Mouse (Mus musculus) kidney, embryonic 14.5 days (tissue): ENCODE results near the gene Slc2a2. TPM values are rescaled to one million over a fixed set of nuclear protein-coding genes. Genes with fewer than 3 reads are reported as not detected.

ENCODE experiments used
- ATAC-seq: fragments of 200-750 bp; cut with Nextera tagmentation; 2 replicates; pipeline ENCODE4 v1.8.0; 2017; ENCODE audit warnings: moderate number of reproducible peaks, mild to moderate bottlenecking, moderate TSS enrichment, moderate library complexity; ENCODE audit not compliant: low FRiP score, low TSS enrichment
- H3K27ac ChIP-seq: fragments of 300-500 bp; sonication (generic); 2 replicates; pipeline ENCODE4 v1.5.1; 2014; ENCODE audit warnings: low read depth, mild to moderate bottlenecking, low read length, moderate library complexity, mixed read lengths
- H3K27me3 ChIP-seq: fragments of 300-500 bp; sonication (generic); 2 replicates; pipeline ENCODE4 v1.6.1; 2014; ENCODE audit warnings: mild to moderate bottlenecking, low read length; ENCODE audit not compliant: control insufficient read depth, insufficient read depth
- H3K36me3 ChIP-seq: fragments of 300-500 bp; sonication (generic); 2 replicates; pipeline ENCODE4 v1.6.1; 2014; ENCODE audit warnings: low read length, mixed read lengths; ENCODE audit not compliant: control insufficient read depth, insufficient read depth
- H3K4me1 ChIP-seq: fragments of 300-500 bp; sonication (generic); 2 replicates; pipeline ENCODE4 v1.6.1; 2014; ENCODE audit warnings: low read length, mixed read lengths; ENCODE audit not compliant: control insufficient read depth, insufficient read depth
- H3K4me2 ChIP-seq: fragments of 300-500 bp; sonication (generic); replicated peaks from 2 replicates; pipeline ENCODE4 v1.6.1; 2014; ENCODE audit warnings: low read depth, mild to moderate bottlenecking, low read length
- H3K4me3 ChIP-seq: fragments of 300-500 bp; sonication (generic); 2 replicates; pipeline ENCODE4 v1.5.1; 2014; ENCODE audit warnings: mild to moderate bottlenecking, low read length
- H3K9ac ChIP-seq: fragments of 300-500 bp; sonication (generic); 2 replicates; pipeline ENCODE4 v1.6.1; 2014; ENCODE audit warnings: low read depth, mild to moderate bottlenecking, low read length, moderate library complexity
- H3K9me3 ChIP-seq: fragments of 300-500 bp; sonication (generic); 2 replicates; pipeline ENCODE4 v1.6.1; 2016; ENCODE audit warnings: low read length; ENCODE audit not compliant: control insufficient read depth
- WGBS: fragments of 180-500 bp; shearing (Covaris S2); extraction: QIAGEN DNeasy Blood & Tissue Kit; methylation state at CpG from one replicate; pipeline ENCODE4 v1.1.7; 2014; 5-methylcytosine and 5-hydroxymethylcytosine counted together
- polyA plus RNA-seq: library from polyadenylated mRNA; unstranded; fragments of >200 nt; fragmentation: Nextera tagmentation; extraction: Ambion mirVana; gene quantifications from 2 replicates; pipeline ENCODE4 v1.2.1, GENCODE M21; 2014

Gene Slc2a2
- polyA plus RNA-seq, 1 experiment from 2014 or later = 10.8 TPM

DNA sequence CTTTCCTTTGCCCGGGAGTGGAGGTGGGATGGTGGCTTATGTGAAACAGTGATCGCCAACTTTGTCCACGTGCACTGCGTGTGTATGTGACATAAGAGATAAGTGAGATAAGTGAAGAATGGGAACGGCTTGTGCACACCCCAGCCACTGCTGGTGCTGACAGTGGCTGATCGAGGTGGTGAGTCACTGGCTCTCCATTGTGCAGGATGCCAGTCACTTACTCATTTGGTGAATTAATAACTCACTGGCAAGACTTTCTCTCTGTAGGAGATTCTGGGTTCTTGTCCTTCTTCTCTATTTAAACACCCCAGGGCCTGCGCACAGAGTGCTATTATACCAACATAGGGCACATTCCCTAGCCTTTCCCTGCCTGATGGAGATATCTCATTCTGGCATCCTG is 24.1 kb downstream of the Slc2a2 start:
- ATAC-seq = peak; percentile 75; the same call in 1 of the 2 replicates
- Histone ChIP-seq H3K9me3 (no peaks in the 10 kb centered on the region), H3K4me2 (no peak overlapping the region; the same call in 1 of the 2 replicates), H3K36me3 (no peaks in the 10 kb centered on the region), H3K27ac (peak overlapping the region; percentile 51; the same call in 1 of the 2 replicates), H3K9ac (no peak overlapping the region), H3K4me3 (no peak overlapping the region), H3K27me3 (no peaks in the 10 kb centered on the region), H3K4me1 (peaks cover 5% of the 10 kb centered on the region; the same call in 1 of the 2 replicates)
- WGBS = 74% methylated on average over 7 of the region's 7 CpGs

GRCm38 (mm10) chr3:28722531-28722930 is 24.8 kb downstream of the Slc2a2 start:
- H3K27me3 ChIP-seq = no peaks in the 10 kb centered on the region
- peaks cover 5% of the 10 kb centered on the region; the same call in 1 of the 2 replicates for H3K4me1 ChIP-seq
- no peak overlapping the region for H3K27ac ChIP-seq
- H3K36me3 ChIP-seq = no peaks in the 10 kb centered on the region
- no peak overlapping the region for H3K9ac ChIP-seq
- H3K9me3 ChIP-seq = no peaks in the 10 kb centered on the region
- no peak overlapping the region for H3K4me3 ChIP-seq
- ATAC-seq = no peak
- no peak overlapping the region for H3K4me2 ChIP-seq

- 71% methylated on average over 6 of the region's 6 CpGs for WGBS
- H3K4me2 ChIP-seq = no peak overlapping the region
- H3K9ac ChIP-seq = no peak overlapping the region
- H3K9me3 ChIP-seq = no peaks in the 10 kb centered on the region
- ATAC-seq = no peak
- H3K4me3 ChIP-seq = no peak overlapping the region
- H3K27ac ChIP-seq = no peak overlapping the region
- no peaks in the 10 kb centered on the region for H3K36me3 ChIP-seq
- H3K4me1 ChIP-seq = peaks cover 5% of the 10 kb centered on the region; the same call in 1 of the 2 replicates
- no peaks in the 10 kb centered on the region for H3K27me3 ChIP-seq
Observed at GRCm38 (mm10) chr3:28723534-28723933, 25.8 kb downstream of the Slc2a2 start.

- no peak overlapping the region for H3K4me3 ChIP-seq
- ATAC-seq = no peak
Observed at GRCm38 (mm10) chr3:28725203-28725602, 27.5 kb downstream of the Slc2a2 start.

DNA sequence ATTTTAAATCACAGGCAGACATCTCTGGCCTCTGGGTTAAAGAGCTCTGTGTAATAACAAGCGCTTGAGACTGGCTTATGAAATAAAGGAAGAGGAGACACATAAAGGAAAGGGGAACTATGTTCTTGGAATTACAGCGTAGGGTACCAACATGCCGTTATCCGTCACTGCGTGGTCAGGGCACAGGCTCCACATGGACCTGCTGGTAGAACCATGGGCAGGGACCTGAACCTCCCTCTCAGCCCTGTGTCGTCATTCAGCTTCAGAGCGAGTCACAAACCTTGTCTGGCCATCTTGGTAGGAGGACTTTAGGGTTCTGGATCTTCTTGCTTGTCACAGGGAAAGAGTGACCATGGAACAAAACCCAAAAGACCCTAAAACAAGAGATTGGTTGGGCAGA is 28.7 kb downstream of the Slc2a2 start:
- Histone ChIP-seq H3K4me2 (no peak overlapping the region), H3K27me3 (0 out of 2 replicates have a peak, but pooled peaks cover 3% of the 10 kb centered on the region), H3K27ac (no peak overlapping the region), H3K4me3 (no peak overlapping the region), H3K9me3 (no peaks in the 10 kb centered on the region), H3K4me1 (peaks cover 5% of the 10 kb centered on the region; the same call in 1 of the 2 replicates), H3K36me3 (no peaks in the 10 kb centered on the region), H3K9ac (no peak overlapping the region)
- no peak for ATAC-seq
- 95% methylated on average over 7 of the region's 7 CpGs for WGBS

More at GRCm38 (mm10) chr3:28725203-28725602, 27.5 kb downstream of the Slc2a2 start:
- H3K9ac ChIP-seq = no peak overlapping the region
- 0 out of 2 replicates have a peak, but pooled peaks cover 3% of the 10 kb centered on the region for H3K27me3 ChIP-seq
- H3K9me3 ChIP-seq = no peaks in the 10 kb centered on the region
- WGBS = 94% methylated on average over 13 of the region's 13 CpGs
- no peak overlapping the region for H3K4me2 ChIP-seq
- no peaks in the 10 kb centered on the region for H3K36me3 ChIP-seq
- no peak overlapping the region for H3K27ac ChIP-seq
- H3K4me1 ChIP-seq = peaks cover 5% of the 10 kb centered on the region; the same call in 1 of the 2 replicates

DNA sequence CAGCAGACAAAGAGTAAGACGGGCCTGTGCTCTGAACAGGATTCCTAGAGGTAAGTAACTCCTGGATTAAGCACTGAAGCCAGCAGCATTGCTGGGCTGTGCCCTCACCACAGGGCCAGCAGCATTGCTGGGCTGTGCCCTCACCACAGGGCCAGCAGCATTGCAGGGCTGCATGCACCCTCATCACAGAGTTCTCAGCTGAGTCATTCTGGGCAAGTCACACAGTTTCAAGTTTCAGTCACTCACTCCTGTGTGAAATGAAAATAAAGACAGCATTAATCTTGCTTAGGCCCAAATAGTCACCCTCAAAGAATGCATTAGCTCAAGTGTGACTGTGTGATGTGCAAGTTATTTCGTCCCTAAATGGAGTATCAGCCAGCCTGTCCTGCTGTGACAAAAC is 37.0 kb downstream of the Slc2a2 start:
- no peak for ATAC-seq
- 50% methylated on average over 2 of the region's 2 CpGs for WGBS
- Histone ChIP-seq H3K9ac (no peak overlapping the region), H3K9me3 (no peaks in the 10 kb centered on the region), H3K36me3 (no peaks in the 10 kb centered on the region), H3K4me3 (no peak overlapping the region), H3K4me1 (no peaks in the 10 kb centered on the region), H3K27me3 (no peaks in the 10 kb centered on the region), H3K27ac (no peak overlapping the region), H3K4me2 (no peak overlapping the region)

DNA sequence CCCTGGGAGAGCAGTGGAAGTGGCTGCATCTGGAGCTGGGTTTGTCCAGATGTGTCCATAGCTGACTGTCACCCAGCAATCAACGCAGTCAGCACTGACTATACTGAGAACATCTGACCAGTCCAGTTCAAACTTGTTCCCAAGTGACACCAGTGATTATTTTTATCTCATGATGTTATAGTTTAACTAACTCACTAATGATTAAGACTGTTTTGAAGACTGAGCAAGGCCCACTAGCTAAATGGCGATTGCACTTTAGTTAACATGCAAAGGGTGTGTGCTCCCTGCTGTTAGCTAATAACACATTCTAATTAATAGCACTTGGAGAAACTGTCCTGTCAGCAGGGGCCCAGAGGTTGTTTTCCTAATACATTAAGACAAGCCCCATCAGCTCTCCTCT is 39.3 kb downstream of the Slc2a2 start:
- Histone ChIP-seq H3K4me3 (no peak overlapping the region), H3K9ac (no peak overlapping the region), H3K27ac (no peak overlapping the region), H3K27me3 (no peaks in the 10 kb centered on the region), H3K4me2 (no peak overlapping the region), H3K4me1 (no peaks in the 10 kb centered on the region), H3K36me3 (no peaks in the 10 kb centered on the region), H3K9me3 (no peaks in the 10 kb centered on the region)
- ATAC-seq = peak; percentile 48; the same call in 1 of the 2 replicates
- 50% methylated on average over 2 of the region's 2 CpGs for WGBS

- Histone ChIP-seq H3K27me3 (no peaks in the 10 kb centered on the region), H3K9ac (no peak overlapping the region), H3K9me3 (no peaks in the 10 kb centered on the region), H3K36me3 (no peaks in the 10 kb centered on the region), H3K4me1 (no peaks in the 10 kb centered on the region), H3K4me2 (no peak overlapping the region), H3K27ac (no peak overlapping the region), H3K4me3 (no peak overlapping the region)
- ATAC-seq = no peak
- WGBS = 23% methylated on average over 6 of the region's 6 CpGs
Observed at GRCm38 (mm10) chr3:28740353-28740752, 42.6 kb downstream of the Slc2a2 start.

DNA sequence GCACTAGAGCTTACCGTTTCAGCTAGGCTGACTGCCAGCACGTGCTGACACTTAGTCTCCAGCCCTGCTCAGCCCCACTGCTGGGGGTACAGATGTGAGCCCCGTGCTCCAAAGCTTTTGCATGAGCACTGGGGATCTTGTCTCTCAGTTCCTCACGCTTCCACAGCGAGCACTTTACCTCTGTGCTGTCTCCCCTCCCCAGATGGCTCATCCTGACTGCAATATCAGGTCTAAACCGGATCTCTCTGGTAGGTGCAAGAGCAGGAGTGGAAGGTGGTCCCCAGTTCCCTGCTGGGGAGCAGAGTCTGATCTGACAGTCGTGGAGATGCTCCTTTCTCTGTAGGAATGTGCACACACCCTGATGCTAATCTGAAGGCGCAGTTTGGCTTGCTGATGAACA is 45.5 kb downstream of the Slc2a2 start:
- H3K4me2 ChIP-seq = no peak overlapping the region
- no peak overlapping the region for H3K27ac ChIP-seq
- H3K27me3 ChIP-seq = no peaks in the 10 kb centered on the region
- H3K9ac ChIP-seq = no peak overlapping the region
- no peaks in the 10 kb centered on the region for H3K4me1 ChIP-seq
- no peaks in the 10 kb centered on the region for H3K36me3 ChIP-seq
- ATAC-seq = no peak
- H3K4me3 ChIP-seq = no peak overlapping the region
- WGBS = 55% methylated on average over 8 of the region's 8 CpGs
- H3K9me3 ChIP-seq = no peaks in the 10 kb centered on the region
